Mouse (Mus musculus): ENCODE measurements around the gene Cfl2. TPM values are rescaled to one million over a fixed set of nuclear protein-coding genes. Genes with fewer than 3 reads are reported as not detected.

The Cfl2 gene
- polyA plus RNA-seq, 1 experiment from 2014 or later, result 133 TPM

DNA sequence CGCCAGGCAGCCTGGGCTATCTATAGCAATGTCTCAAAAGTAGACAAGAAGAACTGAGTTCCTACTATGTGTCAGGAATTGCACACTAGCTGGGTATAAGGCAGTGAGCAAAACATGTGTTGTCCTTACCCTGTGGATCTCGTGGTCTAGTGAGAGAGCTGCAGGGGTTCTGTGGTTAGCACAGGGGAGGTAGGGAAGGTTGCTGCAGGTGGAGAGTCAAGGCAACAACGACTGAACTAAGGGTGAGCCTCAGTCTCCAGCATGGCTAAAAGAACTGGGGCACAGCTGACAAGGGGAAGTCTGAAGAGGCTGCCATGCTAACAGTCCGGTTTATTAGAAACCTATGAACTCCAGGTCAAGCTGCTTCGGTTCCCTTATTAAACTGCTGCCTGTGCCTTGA, 16.5 kb upstream of the Cfl2 start:
- H3K27me3 ChIP-seq (replicated peaks; ENCODE audit: control insufficient read depth, insufficient read depth, low read length), result no peaks in the 10 kb centered on the region
- no peak for TF ChIP-seq CTCF (IDR thresholded peaks at IDR 0.05; ENCODE audit: low read depth)
- no peaks in the 10 kb centered on the region for H3K36me3 ChIP-seq (ENCODE audit: control insufficient read depth, insufficient read depth)
- WGBS, result 74% methylated on average over 5 of the region's 5 CpGs
- H3K4me1 ChIP-seq (replicated peaks; ENCODE audit: control insufficient read depth, insufficient read depth, low read length), result no peaks in the 10 kb centered on the region
- no peak for ATAC-seq
- H3K4me2 ChIP-seq (replicated peaks; ENCODE audit: low read depth), result no peak overlapping the region
- H3K9me3 ChIP-seq (ENCODE audit: control insufficient read depth), result no peaks in the 10 kb centered on the region
- H3K4me3 ChIP-seq (ENCODE audit: low read depth, low read length), result no peak overlapping the region
- no peak overlapping the region for H3K9ac ChIP-seq (ENCODE audit: low read depth, low read length)
- H3K27ac ChIP-seq (ENCODE audit: low read depth, low read length), result no peak overlapping the region

DNA sequence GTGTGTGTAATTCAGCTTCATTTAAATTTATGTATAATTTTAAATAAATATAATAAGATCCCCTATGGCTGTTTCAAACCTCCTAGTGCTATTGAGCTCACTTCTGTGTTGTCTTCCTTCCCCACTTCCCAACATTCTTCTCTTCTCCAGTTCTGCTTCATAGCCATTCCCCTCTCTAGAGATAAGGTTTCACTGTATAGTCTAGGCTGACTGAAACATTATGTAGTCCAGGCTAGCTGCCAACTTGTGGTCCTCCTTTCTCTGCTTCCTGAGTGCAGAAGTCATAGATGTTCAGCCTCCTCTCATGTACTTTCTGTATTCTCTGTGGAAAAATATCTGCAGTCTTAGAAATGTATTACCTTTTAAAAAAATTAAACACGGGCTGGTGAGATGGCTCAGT, 15.2 kb upstream of the Cfl2 start:
- Histone ChIP-seq H3K27me3 (replicated peaks; ENCODE audit: control insufficient read depth, insufficient read depth, low read length) (no peaks in the 10 kb centered on the region), H3K4me3 (ENCODE audit: low read depth, low read length) (no peak overlapping the region), H3K9me3 (ENCODE audit: control insufficient read depth) (no peaks in the 10 kb centered on the region), H3K9ac (ENCODE audit: low read depth, low read length) (no peak overlapping the region), H3K36me3 (ENCODE audit: control insufficient read depth, insufficient read depth) (no peaks in the 10 kb centered on the region), H3K27ac (ENCODE audit: low read depth, low read length) (no peak overlapping the region), H3K4me1 (replicated peaks; ENCODE audit: control insufficient read depth, insufficient read depth, low read length) (no peaks in the 10 kb centered on the region), H3K4me2 (replicated peaks; ENCODE audit: low read depth) (no peak overlapping the region)
- TF ChIP-seq CTCF (IDR thresholded peaks at IDR 0.05; ENCODE audit: low read depth), result no peak
- 91% methylated on average over 1 of the region's 1 CpGs for WGBS
- no peak for ATAC-seq

DNA sequence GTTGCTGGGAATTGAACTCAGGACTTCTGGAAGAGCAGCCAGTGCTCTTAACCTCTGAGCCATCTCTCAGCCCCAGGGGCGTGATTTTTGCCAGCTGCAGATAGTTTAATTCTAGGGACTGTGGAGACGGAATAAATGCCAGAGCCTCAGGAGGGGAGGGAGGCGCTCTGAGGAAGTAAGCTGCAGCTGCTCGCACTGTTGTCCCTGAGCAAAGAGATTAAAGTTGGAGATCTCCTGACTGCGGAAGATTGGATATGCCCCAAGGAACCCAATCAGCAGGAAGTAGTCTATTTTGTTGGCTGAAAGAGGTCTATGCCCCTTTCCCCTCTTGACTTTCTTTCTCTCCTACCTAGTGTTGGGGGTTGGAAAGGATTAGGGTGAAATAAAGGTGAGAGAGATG, 14.2 kb upstream of the Cfl2 start:
- Histone ChIP-seq H3K4me1 (replicated peaks; ENCODE audit: control insufficient read depth, insufficient read depth, low read length) (no peaks in the 10 kb centered on the region), H3K27me3 (replicated peaks; ENCODE audit: control insufficient read depth, insufficient read depth, low read length) (no peaks in the 10 kb centered on the region), H3K9me3 (ENCODE audit: control insufficient read depth) (no peaks in the 10 kb centered on the region), H3K4me2 (replicated peaks; ENCODE audit: low read depth) (no peak overlapping the region), H3K36me3 (ENCODE audit: control insufficient read depth, insufficient read depth) (no peaks in the 10 kb centered on the region), H3K4me3 (ENCODE audit: low read depth, low read length) (no peak overlapping the region), H3K9ac (ENCODE audit: low read depth, low read length) (no peak overlapping the region), H3K27ac (ENCODE audit: low read depth, low read length) (no peak overlapping the region)
- ATAC-seq, result no peak
- TF ChIP-seq CTCF (IDR thresholded peaks at IDR 0.05; ENCODE audit: low read depth), result no peak
- 36% methylated on average over 5 of the region's 5 CpGs for WGBS

DNA sequence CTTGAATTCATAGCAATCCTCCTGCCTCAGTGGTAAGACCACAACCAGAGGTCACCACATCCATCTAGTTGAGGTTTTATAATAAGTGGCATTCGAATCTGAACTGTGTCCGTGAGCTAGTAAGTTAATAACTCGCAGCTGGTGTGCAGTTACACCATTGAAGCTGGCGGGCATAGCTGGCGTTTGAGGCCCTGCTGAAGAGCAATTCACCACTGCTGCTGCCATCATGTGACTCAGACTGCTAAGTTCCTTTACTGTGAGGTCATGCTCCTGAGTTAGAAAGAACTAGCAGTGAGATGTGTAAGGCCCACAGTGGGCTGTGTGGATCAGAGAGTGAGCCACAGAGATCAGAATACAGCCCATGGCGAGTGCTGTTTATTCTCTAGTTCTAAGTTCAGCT, 12.0 kb upstream of the Cfl2 start:
- H3K27me3 ChIP-seq (replicated peaks; ENCODE audit: control insufficient read depth, insufficient read depth, low read length), result no peaks in the 10 kb centered on the region
- peak; percentile 78 for ATAC-seq
- no peak overlapping the region for H3K4me3 ChIP-seq (ENCODE audit: low read depth, low read length)
- H3K4me2 ChIP-seq (replicated peaks; ENCODE audit: low read depth), result no peak overlapping the region
- WGBS, result 52% methylated on average over 6 of the region's 6 CpGs
- H3K9me3 ChIP-seq (ENCODE audit: control insufficient read depth), result no peaks in the 10 kb centered on the region
- no peaks in the 10 kb centered on the region for H3K36me3 ChIP-seq (ENCODE audit: control insufficient read depth, insufficient read depth)
- no peak overlapping the region for H3K9ac ChIP-seq (ENCODE audit: low read depth, low read length)
- no peak for TF ChIP-seq CTCF (IDR thresholded peaks at IDR 0.05; ENCODE audit: low read depth)
- no peak overlapping the region for H3K27ac ChIP-seq (ENCODE audit: low read depth, low read length)
- no peaks in the 10 kb centered on the region for H3K4me1 ChIP-seq (replicated peaks; ENCODE audit: control insufficient read depth, insufficient read depth, low read length)

DNA sequence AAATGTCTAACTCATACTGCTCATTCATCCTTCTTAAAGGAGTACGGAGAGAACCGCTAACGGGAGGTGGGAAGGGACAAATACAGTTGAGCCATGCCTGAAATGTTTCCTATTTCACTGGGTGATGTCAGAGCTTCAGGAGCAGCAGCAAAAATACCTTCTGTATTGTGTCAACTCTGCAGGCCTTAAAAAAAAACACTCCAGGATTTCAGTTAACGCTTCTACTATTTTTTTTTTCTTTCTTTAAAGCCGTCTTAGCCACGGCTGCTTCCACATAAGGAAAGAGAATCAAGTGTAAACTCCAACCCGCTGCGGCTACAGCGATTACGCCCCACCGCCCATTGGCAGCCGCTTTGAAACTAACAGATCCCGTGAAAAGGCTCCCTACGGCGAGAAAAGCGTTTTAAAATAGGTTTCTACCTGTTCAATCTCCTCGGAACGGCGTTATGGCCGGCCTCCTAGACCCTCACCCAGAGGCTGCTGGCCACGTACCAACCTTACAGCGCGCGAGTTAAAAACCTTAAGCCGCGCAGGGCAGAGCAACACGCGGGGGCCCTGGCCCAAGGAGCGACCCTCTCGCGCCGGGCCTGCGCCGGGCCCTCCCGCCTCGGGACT, 579 bp downstream of the Cfl2 start:
- Histone ChIP-seq H3K4me2 (replicated peaks; ENCODE audit: low read depth) (peak overlapping the region; percentile 79), H3K36me3 (ENCODE audit: control insufficient read depth, insufficient read depth) (peaks cover 8% of the 10 kb centered on the region; the same call in 1 of the 2 replicates), H3K27me3 (replicated peaks; ENCODE audit: control insufficient read depth, insufficient read depth, low read length) (no peaks in the 10 kb centered on the region), H3K9me3 (ENCODE audit: control insufficient read depth) (no peaks in the 10 kb centered on the region), H3K9ac (ENCODE audit: low read depth, low read length) (peak overlapping the region; percentile 95), H3K4me1 (replicated peaks; ENCODE audit: control insufficient read depth, insufficient read depth, low read length) (peaks cover 4% of the 10 kb centered on the region), H3K27ac (ENCODE audit: low read depth, low read length) (peak overlapping the region; percentile 98), H3K4me3 (ENCODE audit: low read depth, low read length) (peak overlapping the region; percentile 78)
- ATAC-seq, result no peak; the same call in 1 of the 2 replicates
- no peak for TF ChIP-seq CTCF (IDR thresholded peaks at IDR 0.05; ENCODE audit: low read depth)
- WGBS, result under 1% methylated on average over 36 of the region's 36 CpGs

DNA sequence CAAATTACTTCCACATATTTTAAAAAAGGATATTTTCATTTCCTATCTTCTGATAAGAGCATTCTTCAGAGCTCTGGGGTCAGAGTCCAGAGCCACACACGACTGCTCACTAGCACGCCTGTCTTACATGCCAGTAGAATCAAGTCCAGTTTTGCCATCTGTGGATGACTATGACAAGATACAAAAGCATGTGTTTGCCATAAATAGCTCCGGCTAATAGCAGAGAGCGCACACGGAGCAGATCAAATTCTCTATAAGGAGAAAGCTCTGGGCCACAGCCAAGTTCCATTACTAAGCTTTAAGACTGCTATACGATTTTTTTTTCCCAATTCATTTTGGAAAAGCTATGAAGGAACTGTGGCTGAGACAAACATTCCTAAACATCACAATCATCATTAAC, 3.1 kb downstream of the Cfl2 start:
- H3K4me2 ChIP-seq (replicated peaks; ENCODE audit: low read depth), result peak overlapping the region; percentile 33
- 18% methylated on average over 6 of the region's 6 CpGs for WGBS
- no peak for ATAC-seq
- H3K4me1 ChIP-seq (replicated peaks; ENCODE audit: control insufficient read depth, insufficient read depth, low read length), result peaks cover 4% of the 10 kb centered on the region
- H3K27me3 ChIP-seq (replicated peaks; ENCODE audit: control insufficient read depth, insufficient read depth, low read length), result no peaks in the 10 kb centered on the region
- H3K36me3 ChIP-seq (ENCODE audit: control insufficient read depth, insufficient read depth), result peaks cover 8% of the 10 kb centered on the region; the same call in 1 of the 2 replicates
- no peaks in the 10 kb centered on the region for H3K9me3 ChIP-seq (ENCODE audit: control insufficient read depth)
- H3K27ac ChIP-seq (ENCODE audit: low read depth, low read length), result no peak overlapping the region
- no peak overlapping the region for H3K4me3 ChIP-seq (ENCODE audit: low read depth, low read length)
- TF ChIP-seq CTCF (IDR thresholded peaks at IDR 0.05; ENCODE audit: low read depth), result 0 out of 2 replicates have a peak, but pooled peaks have one; percentile 14
- no peak overlapping the region for H3K9ac ChIP-seq (ENCODE audit: low read depth, low read length)
